Mouse (Mus musculus): ENCODE data around the gene Tmem54.

DNA sequence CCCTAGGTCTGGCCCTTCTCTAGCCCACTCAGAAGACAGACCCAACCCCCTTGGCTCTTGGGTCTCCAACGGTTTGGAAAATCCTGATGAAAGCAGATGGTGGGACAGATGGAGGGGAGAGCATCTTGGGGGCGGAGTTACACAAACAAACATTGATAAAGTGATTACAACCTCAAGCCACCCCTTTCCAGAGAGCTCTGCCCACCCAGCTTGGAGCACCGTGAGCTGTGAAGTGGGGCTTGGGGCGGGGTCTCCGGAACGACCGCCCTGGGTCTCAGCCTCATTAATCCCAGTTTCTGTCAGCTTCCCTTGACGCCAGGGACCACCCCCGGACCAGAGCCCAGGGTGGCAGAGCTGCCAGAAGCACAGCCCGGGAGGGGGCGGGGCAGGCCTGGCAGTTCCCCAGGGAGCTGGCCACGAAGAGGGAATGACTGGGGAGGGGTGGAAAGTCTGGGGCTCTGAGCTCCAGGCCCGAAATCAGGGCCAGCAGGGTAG is 19.4 kb downstream of the Tmem54 start:
- no peak for TF ChIP-seq POLR2A (IDR thresholded peaks at IDR 0.05; ENCODE audit: low read depth, low read length)
- TF ChIP-seq CTCF (IDR thresholded peaks at IDR 0.05; ENCODE audit: extremely low read depth, insufficient read length, insufficient replicate concordance, low read depth, low read length): no peak

Measured in small intestine, adult 2 months (tissue).